Mouse (Mus musculus): Measurements from ENCODE around the gene St6galnac6. TPM values are rescaled to one million over a fixed set of nuclear protein-coding genes. Genes with fewer than 3 reads are reported as not detected.

Gene St6galnac6
- polyA plus RNA-seq, 1 experiment from 2014 or later, result 21.6 TPM

MicroRNAs within 50 kb of the gene (microRNA counts, 519-probe panel; counts per million panel counts)
- not detected for microRNA mmu-miR-1954

Small RNA genes within 50 kb of the gene (microRNA-seq; reads per million reads assigned to microRNA genes)
- gene Mir1954, result not detected

Other genes starting within 250 kb of the St6galnac6 start
- 64.3 and 64.6 TPM in 2 replicates for gene Ciz1, start 247.4 kb upstream of the St6galnac6 start, polyA plus RNA-seq (2015; fragmentation: Nextera tagmentation; extraction: Ambion mirVana)
- gene Dnm1, start 246.4 kb upstream of the St6galnac6 start, polyA plus RNA-seq (2015; fragmentation: Nextera tagmentation; extraction: Ambion mirVana), result 26.9 and 38.4 TPM in 2 replicates
- 67.8 and 77.7 TPM in 2 replicates for gene 1110008P14Rik, start 217.8 kb upstream of the St6galnac6 start, polyA plus RNA-seq (2015; fragmentation: Nextera tagmentation; extraction: Ambion mirVana)
- gene Lcn2, start 211.5 kb upstream of the St6galnac6 start, polyA plus RNA-seq (2015; fragmentation: Nextera tagmentation; extraction: Ambion mirVana), result not detected in 2 replicates
- gene Ptges2, start 203.8 kb upstream of the St6galnac6 start, polyA plus RNA-seq (2015; fragmentation: Nextera tagmentation; extraction: Ambion mirVana), result 35.6 and 42.7 TPM in 2 replicates
- 7.0 and 7.5 TPM in 2 replicates for gene Naif1, start 149.3 kb upstream of the St6galnac6 start, polyA plus RNA-seq (2015; fragmentation: Nextera tagmentation; extraction: Ambion mirVana)
- gene Slc25a25, start 148.3 kb upstream of the St6galnac6 start, polyA plus RNA-seq (2015; fragmentation: Nextera tagmentation; extraction: Ambion mirVana), result 46.9 and 47.7 TPM in 2 replicates
- gene Fam102a, start 64.4 kb upstream of the St6galnac6 start, polyA plus RNA-seq (2015; fragmentation: Nextera tagmentation; extraction: Ambion mirVana), result 4.7 and 5.6 TPM in 2 replicates
- gene Dpm2, start 28.9 kb upstream of the St6galnac6 start, polyA plus RNA-seq (2015; fragmentation: Nextera tagmentation; extraction: Ambion mirVana), result 136 and 141 TPM in 2 replicates
- 3.9 and 6.8 TPM in 2 replicates for gene Pip5kl1, start 24.9 kb upstream of the St6galnac6 start, polyA plus RNA-seq (2015; fragmentation: Nextera tagmentation; extraction: Ambion mirVana)
- 0.42 and 0.60 TPM in 2 replicates for gene 9430097D07Rik, start 24.0 kb upstream of the St6galnac6 start, polyA plus RNA-seq (2015; fragmentation: Nextera tagmentation; extraction: Ambion mirVana)
- 27.4 and 29.6 TPM in 2 replicates for gene St6galnac4, start 12.6 kb upstream of the St6galnac6 start, polyA plus RNA-seq (2015; fragmentation: Nextera tagmentation; extraction: Ambion mirVana)
- gene Ak1, start 22.0 kb downstream of the St6galnac6 start, polyA plus RNA-seq (2015; fragmentation: Nextera tagmentation; extraction: Ambion mirVana), result 83.8 and 91.2 TPM in 2 replicates
- gene Eng, start 46.9 kb downstream of the St6galnac6 start, polyA plus RNA-seq (2015; fragmentation: Nextera tagmentation; extraction: Ambion mirVana), result 27.3 and 31.9 TPM in 2 replicates
- 21.5 and 23.7 TPM in 2 replicates for gene Fpgs, start 104.4 kb downstream of the St6galnac6 start, polyA plus RNA-seq (2015; fragmentation: Nextera tagmentation; extraction: Ambion mirVana)
- gene Cdk9, start 113.4 kb downstream of the St6galnac6 start, polyA plus RNA-seq (2015; fragmentation: Nextera tagmentation; extraction: Ambion mirVana), result 82.2 and 85.0 TPM in 2 replicates
- 41.9 and 43.0 TPM in 2 replicates for gene Sh2d3c, start 121.3 kb downstream of the St6galnac6 start, polyA plus RNA-seq (2015; fragmentation: Nextera tagmentation; extraction: Ambion mirVana)
- gene 6330409D20Rik, start 141.3 kb downstream of the St6galnac6 start, polyA plus RNA-seq (2015; fragmentation: Nextera tagmentation; extraction: Ambion mirVana), result 2.8 and 3.5 TPM in 2 replicates
- 62.1 and 65.4 TPM in 2 replicates for gene Tor2a, start 157.5 kb downstream of the St6galnac6 start, polyA plus RNA-seq (2015; fragmentation: Nextera tagmentation; extraction: Ambion mirVana)
- 0.41 and 0.62 TPM in 2 replicates for gene Ttc16, start 175.9 kb downstream of the St6galnac6 start, polyA plus RNA-seq (2015; fragmentation: Nextera tagmentation; extraction: Ambion mirVana)
- 5.4 and 6.9 TPM in 2 replicates for gene Ptrh1, start 176.1 kb downstream of the St6galnac6 start, polyA plus RNA-seq (2015; fragmentation: Nextera tagmentation; extraction: Ambion mirVana)
- 0.58 and 0.66 TPM in 2 replicates for gene Cfap157, start 184.7 kb downstream of the St6galnac6 start, polyA plus RNA-seq (2015; fragmentation: Nextera tagmentation; extraction: Ambion mirVana)
- gene Stxbp1, start 247.5 kb downstream of the St6galnac6 start, polyA plus RNA-seq (2015; fragmentation: Nextera tagmentation; extraction: Ambion mirVana), result 227 and 251 TPM in 2 replicates

Data from forebrain, embryonic 16.5 days (tissue).